Mouse (Mus musculus) common myeloid progenitor, adult 5-6 weeks (primary cell): Measurements from ENCODE around the gene B4galt2. TPM values are rescaled to one million over a fixed set of nuclear protein-coding genes. Genes with fewer than 3 reads are reported as not detected.
A peak's percentile ranks its signal among the peaks of the same experiment; 100 is the strongest.

Source experiments
- ATAC-seq: replicated peaks from 2 replicates; pipeline ENCODE4 v1.8.0; 2016; ENCODE audit warnings: low read depth, mild to moderate bottlenecking, moderate TSS enrichment, inconsistent platforms; ENCODE audit not compliant: poor library complexity, severe bottlenecking
- total RNA-seq: library from RNA; stranded (forward); fragments of 200-1000, 187-1606 nt; gene quantifications from 2 replicates; pipeline ENCODE4 v1.2.3, GENCODE M21; 2017

B4galt2 gene
- total RNA-seq, 1 experiment from 2014 or later, result not detected

DNA sequence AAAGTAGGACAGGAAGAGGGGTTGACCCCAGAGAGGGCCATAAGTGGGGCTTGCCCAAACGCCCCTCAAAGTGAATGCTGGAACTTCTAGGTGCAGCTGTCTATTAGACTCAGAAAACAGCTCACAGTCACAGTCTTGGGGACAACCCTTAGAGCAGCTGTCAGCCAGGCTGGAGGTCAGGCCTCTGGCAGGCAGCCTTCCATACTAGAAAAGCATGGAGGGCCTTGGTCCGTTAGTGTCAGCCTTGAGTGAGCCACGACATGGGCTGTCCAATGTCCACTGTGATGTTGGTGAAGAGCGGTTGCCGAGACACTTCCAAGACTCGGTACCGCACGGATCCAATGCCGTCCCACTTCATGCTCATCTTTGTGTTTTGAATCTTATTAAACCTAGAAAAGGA is 9.7 kb downstream of the B4galt2 start:
- ATAC-seq, result no peak

- ATAC-seq, result no peak
These were observed 10.8 kb downstream of the B4galt2 start, which contains the start of gene Ccdc24 for GRCm38 (mm10) chr4:117872471-117872886. TSS of gene Ccdc24 (minus strand) at chr4:117872557.

GRCm38 (mm10) chr4:117871787-117872186 is 11.5 kb downstream of the B4galt2 start:
- no peak for ATAC-seq

GRCm38 (mm10) chr4:117870437-117870836 is 12.8 kb downstream of the B4galt2 start:
- no peak for ATAC-seq

- ATAC-seq, result no peak
These were observed 14.0 kb downstream of the B4galt2 start for GRCm38 (mm10) chr4:117869317-117869716.

GRCm38 (mm10) chr4:117867823-117868222 is 15.5 kb downstream of the B4galt2 start:
- ATAC-seq, result peak; percentile 55

GRCm38 (mm10) chr4:117867000-117867399 is 16.3 kb downstream of the B4galt2 start:
- ATAC-seq, result peak; percentile 63

DNA sequence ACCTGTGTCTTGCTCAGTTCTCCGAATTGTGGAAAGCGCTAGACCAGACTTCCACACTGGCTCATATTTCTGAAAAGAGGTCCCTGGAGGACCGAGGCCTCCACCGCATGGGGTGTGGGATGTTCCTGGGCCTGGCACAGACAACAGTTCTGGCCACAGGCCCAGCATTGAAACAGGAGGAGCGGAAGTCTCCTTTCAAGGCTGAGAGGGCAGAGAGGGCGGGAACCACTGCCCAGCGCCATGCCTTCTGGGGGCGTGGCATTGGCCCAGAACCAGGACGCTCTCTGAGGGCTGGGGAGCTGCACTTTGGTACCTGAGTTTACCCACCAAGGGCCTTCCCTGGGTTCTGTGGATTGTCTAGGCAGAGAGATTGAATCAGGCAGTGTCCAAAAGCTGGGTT is 17.2 kb downstream of the B4galt2 start:
- peak; percentile 57 for ATAC-seq

- ATAC-seq, result no peak
These were observed 20.5 kb downstream of the B4galt2 start for GRCm38 (mm10) chr4:117862823-117863222.

- ATAC-seq, result no peak
These were observed 22.7 kb downstream of the B4galt2 start for GRCm38 (mm10) chr4:117860570-117860969.

DNA sequence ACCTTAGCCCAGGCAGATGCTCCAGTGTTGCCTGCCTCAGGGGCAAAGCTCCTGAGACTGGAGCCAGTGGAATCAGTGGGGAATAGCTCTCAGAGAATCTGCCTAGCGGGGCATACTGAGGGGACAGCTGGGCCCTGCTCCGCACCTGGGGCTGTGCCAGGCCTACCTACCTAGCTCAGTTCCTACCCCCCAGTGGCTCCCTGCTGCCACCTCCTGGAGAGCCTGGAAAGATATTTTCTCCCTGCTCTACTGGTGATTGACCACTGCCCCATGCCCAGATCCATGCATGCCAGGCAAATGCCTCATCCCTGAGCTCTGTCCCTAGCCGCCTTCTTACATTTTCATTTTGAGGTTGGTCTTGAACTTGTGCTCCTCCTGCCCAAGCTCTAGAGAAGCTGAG is 24.5 kb downstream of the B4galt2 start:
- peak; percentile 55 for ATAC-seq

GRCm38 (mm10) chr4:117855146-117855545 is 28.1 kb downstream of the B4galt2 start:
- no peak for ATAC-seq

DNA sequence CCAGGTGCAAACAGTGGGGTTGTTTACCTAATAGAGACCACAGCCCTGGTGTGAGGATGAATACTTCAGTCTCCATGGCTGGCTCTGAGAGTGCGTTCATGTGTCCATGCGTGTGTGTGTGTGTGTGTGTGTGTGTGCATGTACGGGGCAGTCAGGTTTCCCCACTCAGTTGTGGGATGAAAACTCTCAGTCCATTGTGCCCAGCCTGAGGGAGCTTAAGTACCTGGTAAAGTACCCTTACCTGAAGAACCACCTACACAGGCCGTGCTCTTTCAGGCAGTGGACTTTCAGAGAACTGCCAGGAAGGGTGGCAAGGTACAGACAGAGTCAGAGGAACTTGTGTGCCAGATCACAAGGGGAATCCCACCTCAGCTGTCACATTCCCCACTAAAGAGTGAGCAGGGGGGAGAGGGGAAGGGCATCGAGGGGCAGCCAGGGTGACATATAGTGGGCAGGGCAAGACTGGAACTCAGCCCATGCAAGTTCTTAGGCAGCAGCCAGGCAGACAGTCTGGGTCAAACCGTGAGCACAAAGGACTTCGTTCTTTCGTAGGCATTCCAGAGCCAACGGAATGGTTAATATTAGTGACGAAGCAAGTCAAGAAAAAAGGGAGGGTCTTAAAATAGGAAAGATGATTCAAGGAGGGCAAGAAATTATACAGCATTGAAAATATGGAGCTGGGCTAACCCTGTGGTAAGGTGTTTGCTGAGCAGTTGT is 31.0 kb downstream of the B4galt2 start:
- ATAC-seq, result no peak

DNA sequence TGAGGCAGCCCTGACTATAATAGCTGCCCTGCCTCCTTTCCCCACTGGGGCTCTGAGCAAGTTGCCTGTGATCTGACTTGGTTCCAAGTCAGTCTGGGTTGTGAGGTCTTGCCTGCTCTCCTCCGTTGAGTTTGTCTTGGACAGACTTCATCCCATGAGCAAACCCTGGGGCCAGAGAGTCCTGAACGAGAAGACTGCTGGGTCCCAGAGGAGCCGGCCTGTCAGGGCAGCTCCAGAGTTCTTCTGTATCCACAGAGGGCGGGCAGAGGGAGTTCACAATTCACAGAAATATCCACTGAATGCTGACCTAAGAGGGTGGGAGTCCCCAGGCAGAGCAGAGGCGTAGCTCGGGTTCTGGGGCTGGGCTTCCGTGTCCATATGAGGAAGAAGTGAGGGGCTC is 32.4 kb downstream of the B4galt2 start:
- no peak for ATAC-seq

- ATAC-seq, result no peak
These were observed 33.1 kb downstream of the B4galt2 start for GRCm38 (mm10) chr4:117850176-117850575.

DNA sequence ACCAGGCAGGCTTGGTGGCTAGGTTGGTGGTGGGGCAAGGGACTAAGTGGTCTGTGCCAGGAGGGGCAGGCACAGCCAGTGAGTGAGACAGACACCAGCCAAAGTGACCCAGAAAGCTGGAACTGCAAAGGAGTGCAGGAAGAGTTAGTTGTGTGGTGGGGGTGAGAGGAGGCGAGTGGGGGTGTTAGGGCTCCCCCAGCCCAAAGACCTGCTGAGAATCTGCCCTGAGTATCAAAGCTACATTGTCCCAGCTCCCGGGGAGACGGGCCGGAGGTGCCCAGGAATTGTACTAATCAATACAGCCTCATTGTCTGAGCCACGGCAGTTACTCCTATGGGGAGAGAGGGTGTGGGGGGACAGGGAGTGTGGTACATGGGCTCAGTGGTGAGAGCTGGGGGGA is 33.8 kb downstream of the B4galt2 start:
- ATAC-seq, result no peak

- no peak for ATAC-seq
These were observed 34.2 kb downstream of the B4galt2 start for GRCm38 (mm10) chr4:117849063-117849462.

DNA sequence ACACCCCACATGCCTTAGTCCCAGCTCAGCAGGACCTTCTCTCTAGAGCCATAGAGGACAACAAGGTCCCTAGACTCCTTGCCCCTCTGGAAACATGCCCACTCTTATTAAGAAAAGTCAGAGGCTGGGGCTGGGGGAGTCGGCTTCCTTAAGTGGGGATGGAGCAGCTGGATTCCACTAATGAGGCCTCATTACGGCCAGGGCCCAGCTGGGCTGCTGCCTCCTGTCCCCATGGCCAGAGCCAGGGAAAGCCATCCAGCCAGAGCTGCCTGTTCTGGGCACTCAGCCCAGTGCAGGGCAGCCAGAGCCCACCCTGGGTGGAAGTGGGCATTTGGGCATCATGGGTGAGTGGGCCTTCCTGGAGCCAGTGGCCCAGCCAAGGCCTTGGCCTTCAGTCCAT is 36.3 kb downstream of the B4galt2 start:
- no peak for ATAC-seq

- ATAC-seq, result no peak
These were observed 37.0 kb downstream of the B4galt2 start for GRCm38 (mm10) chr4:117846261-117846660.

DNA sequence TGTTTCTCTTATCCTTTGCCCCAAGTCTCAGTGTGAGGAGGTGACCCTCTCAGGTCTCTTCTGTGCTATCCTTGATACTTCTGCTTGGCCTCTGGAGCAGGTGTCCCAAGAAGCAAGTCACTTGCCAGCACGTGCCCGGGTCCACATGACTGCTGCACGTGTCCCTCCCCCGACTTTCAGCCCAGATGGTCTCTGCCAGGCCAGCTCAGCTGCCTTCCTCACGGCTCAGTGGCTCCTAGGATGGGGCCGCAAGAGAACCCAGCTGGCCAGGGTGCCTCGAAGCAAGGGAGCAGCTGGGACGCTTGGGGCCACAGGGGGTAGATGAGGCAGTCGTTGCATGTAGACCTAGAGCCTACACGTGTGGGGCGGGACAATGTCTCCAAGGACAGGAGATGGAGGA is 38.0 kb downstream of the B4galt2 start:
- ATAC-seq, result no peak

- no peak for ATAC-seq
These were observed 38.8 kb downstream of the B4galt2 start for GRCm38 (mm10) chr4:117844467-117844866.

DNA sequence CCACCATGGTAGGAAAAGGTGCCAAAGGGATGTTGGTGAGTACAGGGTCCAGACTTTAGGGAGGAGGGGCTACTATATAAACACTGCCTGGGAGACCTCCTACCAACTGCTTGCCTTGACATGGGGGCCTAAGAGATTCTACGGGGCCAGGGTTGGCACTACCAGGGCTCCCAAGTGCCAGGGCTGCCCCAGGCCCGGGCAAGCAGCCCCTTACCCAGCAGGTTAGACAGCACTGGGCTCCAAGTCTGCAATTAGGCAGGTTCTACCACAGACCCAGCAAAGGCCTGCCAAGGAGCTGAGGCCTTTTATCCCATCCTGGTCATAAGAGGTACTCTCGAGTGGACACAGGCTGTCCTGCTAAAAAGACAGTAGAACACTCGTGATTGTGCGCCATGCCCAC is 40.2 kb downstream of the B4galt2 start:
- ATAC-seq, result no peak
